Mouse (Mus musculus) kidney, embryonic 14.5 days (tissue): ENCODE measurements at regions not wholly inside any gene's neighbourhood (a gene's known extent, or its start where the extent isn't known, plus 50 kb on each side); places are given as distances from the start of the nearest gene placed in this dataset.

Source experiments
- ATAC-seq: fragments of 200-750 bp; cut with Nextera tagmentation; 2 replicates; pipeline ENCODE4 v1.8.0; 2017; ENCODE audit warnings: moderate number of reproducible peaks, mild to moderate bottlenecking, moderate TSS enrichment, moderate library complexity; ENCODE audit not compliant: low FRiP score, low TSS enrichment
- H3K27ac ChIP-seq: fragments of 300-500 bp; sonication (generic); 2 replicates; pipeline ENCODE4 v1.5.1; 2014; ENCODE audit warnings: low read depth, mild to moderate bottlenecking, low read length, moderate library complexity, mixed read lengths
- H3K27me3 ChIP-seq: fragments of 300-500 bp; sonication (generic); 2 replicates; pipeline ENCODE4 v1.6.1; 2014; ENCODE audit warnings: mild to moderate bottlenecking, low read length; ENCODE audit not compliant: control insufficient read depth, insufficient read depth
- H3K36me3 ChIP-seq: fragments of 300-500 bp; sonication (generic); 2 replicates; pipeline ENCODE4 v1.6.1; 2014; ENCODE audit warnings: low read length, mixed read lengths; ENCODE audit not compliant: control insufficient read depth, insufficient read depth
- H3K4me1 ChIP-seq: fragments of 300-500 bp; sonication (generic); 2 replicates; pipeline ENCODE4 v1.6.1; 2014; ENCODE audit warnings: low read length, mixed read lengths; ENCODE audit not compliant: control insufficient read depth, insufficient read depth
- H3K4me2 ChIP-seq: fragments of 300-500 bp; sonication (generic); replicated peaks from 2 replicates; pipeline ENCODE4 v1.6.1; 2014; ENCODE audit warnings: low read depth, mild to moderate bottlenecking, low read length
- H3K4me3 ChIP-seq: fragments of 300-500 bp; sonication (generic); 2 replicates; pipeline ENCODE4 v1.5.1; 2014; ENCODE audit warnings: mild to moderate bottlenecking, low read length
- H3K9ac ChIP-seq: fragments of 300-500 bp; sonication (generic); 2 replicates; pipeline ENCODE4 v1.6.1; 2014; ENCODE audit warnings: low read depth, mild to moderate bottlenecking, low read length, moderate library complexity
- H3K9me3 ChIP-seq: fragments of 300-500 bp; sonication (generic); 2 replicates; pipeline ENCODE4 v1.6.1; 2016; ENCODE audit warnings: low read length; ENCODE audit not compliant: control insufficient read depth
- whole genome bisulfite sequencing: fragments of 180-500 bp; shearing (Covaris S2); extraction: QIAGEN DNeasy Blood & Tissue Kit; methylation state at CpG from one replicate; pipeline ENCODE4 v1.1.7; 2014; 5-methylcytosine and 5-hydroxymethylcytosine counted together

GRCm38 (mm10) chr3:41495097-41495496, 60.4 kb upstream of the Jade1 start:
- Histone ChIP-seq H3K4me3 (no peak overlapping the region), H3K9me3 (no peaks in the 10 kb centered on the region), H3K27me3 (no peaks in the 10 kb centered on the region), H3K9ac (no peak overlapping the region), H3K4me2 (no peak overlapping the region), H3K4me1 (no peaks in the 10 kb centered on the region), H3K36me3 (no peaks in the 10 kb centered on the region), H3K27ac (no peak overlapping the region)
- WGBS = 84% methylated on average over 5 of the region's 5 CpGs
- no peak for ATAC-seq

GRCm38 (mm10) chr3:41493472-41493871, 62.1 kb upstream of the Jade1 start:
- 96% methylated on average over 7 of the region's 7 CpGs for WGBS
- ATAC-seq = no peak
- H3K9ac ChIP-seq = no peak overlapping the region
- no peaks in the 10 kb centered on the region for H3K4me1 ChIP-seq
- no peaks in the 10 kb centered on the region for H3K9me3 ChIP-seq
- no peak overlapping the region for H3K4me2 ChIP-seq
- no peaks in the 10 kb centered on the region for H3K36me3 ChIP-seq
- no peak overlapping the region for H3K27ac ChIP-seq
- H3K4me3 ChIP-seq = no peak overlapping the region
- no peaks in the 10 kb centered on the region for H3K27me3 ChIP-seq

GRCm38 (mm10) chr3:41492727-41493392, 62.7 kb upstream of the Jade1 start:
- 89% methylated on average over 13 of the region's 13 CpGs for WGBS
- Histone ChIP-seq H3K27ac (no peak overlapping the region), H3K9ac (no peak overlapping the region), H3K4me3 (no peak overlapping the region), H3K4me2 (no peak overlapping the region), H3K27me3 (no peaks in the 10 kb centered on the region), H3K9me3 (no peaks in the 10 kb centered on the region), H3K4me1 (no peaks in the 10 kb centered on the region), H3K36me3 (no peaks in the 10 kb centered on the region)
- no peak for ATAC-seq

- no peak overlapping the region for H3K27ac ChIP-seq
- ATAC-seq = no peak
- no peaks in the 10 kb centered on the region for H3K9me3 ChIP-seq
- no peaks in the 10 kb centered on the region for H3K36me3 ChIP-seq
- H3K4me2 ChIP-seq = no peak overlapping the region
- H3K27me3 ChIP-seq = no peaks in the 10 kb centered on the region
- no peak overlapping the region for H3K9ac ChIP-seq
- H3K4me1 ChIP-seq = no peaks in the 10 kb centered on the region
- no peak overlapping the region for H3K4me3 ChIP-seq
- WGBS = 83% methylated on average over 3 of the region's 3 CpGs
These were observed 63.4 kb upstream of the Jade1 start for GRCm38 (mm10) chr3:41492031-41492726.

GRCm38 (mm10) chr3:41491185-41491584, 64.3 kb upstream of the Jade1 start:
- Histone ChIP-seq H3K27me3 (no peaks in the 10 kb centered on the region), H3K9ac (no peak overlapping the region), H3K4me1 (no peaks in the 10 kb centered on the region), H3K27ac (no peak overlapping the region), H3K9me3 (no peaks in the 10 kb centered on the region), H3K4me3 (no peak overlapping the region), H3K4me2 (no peak overlapping the region), H3K36me3 (no peaks in the 10 kb centered on the region)
- no peak for ATAC-seq
- 89% methylated on average over 4 of the region's 4 CpGs for WGBS

GRCm38 (mm10) chr3:41489998-41490397, 65.5 kb upstream of the Jade1 start:
- H3K9ac ChIP-seq = no peak overlapping the region
- no peak for ATAC-seq
- no peak overlapping the region for H3K27ac ChIP-seq
- H3K9me3 ChIP-seq = no peaks in the 10 kb centered on the region
- H3K4me3 ChIP-seq = no peak overlapping the region
- no peaks in the 10 kb centered on the region for H3K4me1 ChIP-seq
- H3K4me2 ChIP-seq = no peak overlapping the region
- H3K27me3 ChIP-seq = no peaks in the 10 kb centered on the region
- no peaks in the 10 kb centered on the region for H3K36me3 ChIP-seq

GRCm38 (mm10) chr3:41489571-41489970, 66.0 kb upstream of the Jade1 start:
- Histone ChIP-seq H3K4me2 (no peak overlapping the region), H3K9ac (no peak overlapping the region), H3K9me3 (no peaks in the 10 kb centered on the region), H3K27me3 (no peaks in the 10 kb centered on the region), H3K36me3 (no peaks in the 10 kb centered on the region), H3K4me1 (no peaks in the 10 kb centered on the region), H3K4me3 (no peak overlapping the region), H3K27ac (no peak overlapping the region)
- WGBS = 58% methylated on average over 3 of the region's 3 CpGs
- no peak for ATAC-seq

GRCm38 (mm10) chr3:41488229-41488774, 67.2 kb upstream of the Jade1 start:
- H3K36me3 ChIP-seq = no peaks in the 10 kb centered on the region
- no peaks in the 10 kb centered on the region for H3K4me1 ChIP-seq
- H3K9ac ChIP-seq = no peak overlapping the region
- H3K9me3 ChIP-seq = no peaks in the 10 kb centered on the region
- H3K4me3 ChIP-seq = no peak overlapping the region
- no peak for ATAC-seq
- WGBS = 42% methylated on average over 1 of the region's 1 CpGs
- H3K27me3 ChIP-seq = no peaks in the 10 kb centered on the region
- H3K4me2 ChIP-seq = no peak overlapping the region
- no peak overlapping the region for H3K27ac ChIP-seq

GRCm38 (mm10) chr3:41484920-41485319, 70.6 kb upstream of the Jade1 start:
- H3K27ac ChIP-seq = no peak overlapping the region
- H3K4me3 ChIP-seq = no peak overlapping the region
- no peaks in the 10 kb centered on the region for H3K27me3 ChIP-seq
- no peaks in the 10 kb centered on the region for H3K4me1 ChIP-seq
- H3K36me3 ChIP-seq = no peaks in the 10 kb centered on the region
- no peak for ATAC-seq
- no peaks in the 10 kb centered on the region for H3K9me3 ChIP-seq
- H3K4me2 ChIP-seq = no peak overlapping the region
- no peak overlapping the region for H3K9ac ChIP-seq
- 89% methylated on average over 9 of the region's 9 CpGs for WGBS
